Mouse (Mus musculus): Measurements from ENCODE around the gene Ptges3l. TPM values are rescaled to one million over a fixed set of nuclear protein-coding genes. Genes with fewer than 3 reads are reported as not detected.
"Not testable (repeated sequence)": the region's sequence is repeated elsewhere in the genome, so short reads cannot be mapped to it uniquely, and the experiment has no call there.

Ptges3l gene
- polyA plus RNA-seq, 1 experiment from 2014 or later, result 13.4 TPM

DNA sequence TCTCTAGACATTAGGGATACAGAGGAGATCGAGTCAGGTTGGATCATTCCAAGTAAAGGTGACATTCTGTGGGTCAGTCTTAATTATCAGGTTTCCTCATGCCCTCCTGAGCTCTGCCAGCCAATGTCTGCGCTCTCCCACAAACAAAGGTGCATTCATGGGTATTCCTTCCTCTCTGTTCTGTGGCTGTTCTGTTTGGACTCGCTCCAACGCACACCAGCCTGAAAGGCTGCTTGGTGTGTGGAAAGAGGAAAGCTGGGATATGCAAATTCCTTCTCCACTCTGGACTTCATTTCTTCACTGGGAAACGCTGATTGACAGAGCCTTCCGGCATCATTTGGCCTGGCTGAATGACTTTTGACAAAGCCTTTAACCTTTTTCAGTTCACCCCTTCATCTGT is 29.6 kb upstream of the Ptges3l start:
- no peak overlapping the region for H3K4me2 ChIP-seq
- H3K36me3 ChIP-seq, result peaks cover 7% of the 10 kb centered on the region; the same call in 1 of the 2 replicates
- 65% methylated on average over 6 of the region's 6 CpGs for WGBS
- H3K27ac ChIP-seq, result no peak overlapping the region
- no peak overlapping the region for H3K9ac ChIP-seq
- peaks cover 9% of the 10 kb centered on the region for H3K4me1 ChIP-seq
- no peak for ATAC-seq (ENCODE audit: borderline replicate concordance, extremely low read depth, low FRiP score, low TSS enrichment)
- H3K27me3 ChIP-seq, result no peaks in the 10 kb centered on the region
- H3K9me3 ChIP-seq, result no peaks in the 10 kb centered on the region
- no peak overlapping the region for H3K4me3 ChIP-seq

GRCm38 (mm10) chr11:101452093-101452774 is 27.1 kb upstream of the Ptges3l start:
- Histone ChIP-seq H3K9me3 (no peaks in the 10 kb centered on the region), H3K27ac (no peak overlapping the region), H3K4me2 (no peak overlapping the region), H3K4me3 (no peak overlapping the region), H3K27me3 (no peaks in the 10 kb centered on the region), H3K36me3 (no peaks in the 10 kb centered on the region), H3K4me1 (peaks cover 7% of the 10 kb centered on the region; the same call in 1 of the 2 replicates), H3K9ac (no peak overlapping the region)
- WGBS, result 59% methylated on average over 10 of the region's 10 CpGs
- ATAC-seq (ENCODE audit: borderline replicate concordance, extremely low read depth, low FRiP score, low TSS enrichment), result no peak

- Histone ChIP-seq H3K4me3 (no peak overlapping the region), H3K36me3 (no peaks in the 10 kb centered on the region), H3K27ac (no peak overlapping the region), H3K4me2 (no peak overlapping the region), H3K9ac (no peak overlapping the region), H3K4me1 (peaks cover 7% of the 10 kb centered on the region; the same call in 1 of the 2 replicates), H3K9me3 (no peaks in the 10 kb centered on the region), H3K27me3 (no peaks in the 10 kb centered on the region)
- 90% methylated on average over 10 of the region's 10 CpGs for WGBS
- ATAC-seq (ENCODE audit: borderline replicate concordance, extremely low read depth, low FRiP score, low TSS enrichment), result no peak
Observed at GRCm38 (mm10) chr11:101451536-101451935, 26.4 kb upstream of the Ptges3l start.

- Histone ChIP-seq H3K9ac (no peak overlapping the region), H3K36me3 (peaks cover 5% of the 10 kb centered on the region), H3K27ac (no peak overlapping the region), H3K4me3 (no peak overlapping the region), H3K4me1 (peaks cover 7% of the 10 kb centered on the region; the same call in 1 of the 2 replicates), H3K4me2 (no peak overlapping the region), H3K9me3 (no peaks in the 10 kb centered on the region), H3K27me3 (no peaks in the 10 kb centered on the region)
- WGBS, result 74% methylated on average over 3 of the region's 3 CpGs
- ATAC-seq (ENCODE audit: borderline replicate concordance, extremely low read depth, low FRiP score, low TSS enrichment), result no peak
Observed at GRCm38 (mm10) chr11:101450394-101450793, 25.3 kb upstream of the Ptges3l start.

- ATAC-seq (ENCODE audit: borderline replicate concordance, extremely low read depth, low FRiP score, low TSS enrichment); H3K27me3 ChIP-seq; H3K9me3 ChIP-seq; H3K9ac ChIP-seq; H3K27ac ChIP-seq; H3K4me3 ChIP-seq: not testable (repeated sequence)
- H3K36me3 ChIP-seq, result peaks cover 10% of the 10 kb centered on the region
- H3K4me1 ChIP-seq, result peaks cover 12% of the 10 kb centered on the region
- 64% methylated on average over 4 of the region's 4 CpGs for WGBS
- peak overlapping the region; percentile 62; the same call in 1 of the 2 replicates for H3K4me2 ChIP-seq
Observed at GRCm38 (mm10) chr11:101449596-101449995, 24.5 kb upstream of the Ptges3l start.

DNA sequence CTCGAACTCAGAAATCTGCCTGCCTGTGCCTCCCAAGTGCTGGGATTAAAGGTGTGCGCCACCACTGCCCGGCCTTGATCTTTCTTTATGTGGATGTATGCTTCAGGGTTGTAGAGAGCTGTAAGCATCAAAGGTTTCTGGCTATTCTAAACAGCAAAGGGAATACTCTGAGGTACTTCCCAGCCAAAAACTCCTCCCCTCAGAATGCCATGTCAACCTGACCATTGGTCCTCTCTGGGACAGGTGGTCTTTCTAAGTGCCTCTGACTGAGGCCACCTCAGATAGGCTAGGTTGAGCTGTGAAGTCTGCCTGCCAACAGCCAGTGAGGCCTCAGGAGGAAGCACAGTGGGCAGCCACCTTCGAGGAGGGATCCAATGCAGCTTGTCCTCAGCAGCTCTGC is 23.8 kb upstream of the Ptges3l start:
- H3K9ac ChIP-seq, result peak overlapping the region; percentile 54; the same call in 1 of the 2 replicates
- H3K36me3 ChIP-seq, result peaks cover 17% of the 10 kb centered on the region
- no peaks in the 10 kb centered on the region for H3K27me3 ChIP-seq
- ATAC-seq (ENCODE audit: borderline replicate concordance, extremely low read depth, low FRiP score, low TSS enrichment), result no peak
- H3K4me3 ChIP-seq, result peak overlapping the region; percentile 55
- 77% methylated on average over 4 of the region's 4 CpGs for WGBS
- peak overlapping the region; percentile 62 for H3K4me2 ChIP-seq
- peaks cover 19% of the 10 kb centered on the region for H3K4me1 ChIP-seq
- H3K9me3 ChIP-seq, result no peaks in the 10 kb centered on the region
- H3K27ac ChIP-seq, result 0 out of 2 replicates have a peak overlapping the region, but pooled peaks have one; percentile 78

- H3K4me2 ChIP-seq, result peak within 1 kb of the TSS; percentile 62
- H3K27me3 ChIP-seq, result no peaks in the 10 kb centered on the region
- H3K4me3 ChIP-seq, result peak within 1 kb of the TSS; percentile 55
- ATAC-seq (ENCODE audit: borderline replicate concordance, extremely low read depth, low FRiP score, low TSS enrichment), result peak; percentile 72
- peak within 1 kb of the TSS; percentile 78 for H3K27ac ChIP-seq
- WGBS, result 15% methylated on average over 10 of the region's 10 CpGs
- H3K36me3 ChIP-seq, result peaks cover 22% of the 10 kb centered on the region
- H3K9ac ChIP-seq, result peak within 1 kb of the TSS; percentile 54
- no peaks in the 10 kb centered on the region for H3K9me3 ChIP-seq
- peaks cover 25% of the 10 kb centered on the region for H3K4me1 ChIP-seq
Observed at GRCm38 (mm10) chr11:101448274-101448746, 23.2 kb upstream of the Ptges3l start, which contains the start of gene Ifi35. Gene Ifi35, plus strand, starts transcription at chr11:101448407.

GRCm38 (mm10) chr11:101447786-101448185 is 22.7 kb upstream of the Ptges3l start:
- Histone ChIP-seq H3K4me2 (peak overlapping the region; percentile 62), H3K9me3 (no peaks in the 10 kb centered on the region), H3K9ac (no peak overlapping the region), H3K4me1 (peaks cover 29% of the 10 kb centered on the region), H3K27me3 (no peaks in the 10 kb centered on the region), H3K36me3 (peaks cover 22% of the 10 kb centered on the region), H3K4me3 (peak overlapping the region; percentile 55; the same call in 1 of the 2 replicates), H3K27ac (peak overlapping the region; percentile 78)
- no peak for ATAC-seq (ENCODE audit: borderline replicate concordance, extremely low read depth, low FRiP score, low TSS enrichment)
- 80% methylated on average over 5 of the region's 5 CpGs for WGBS

DNA sequence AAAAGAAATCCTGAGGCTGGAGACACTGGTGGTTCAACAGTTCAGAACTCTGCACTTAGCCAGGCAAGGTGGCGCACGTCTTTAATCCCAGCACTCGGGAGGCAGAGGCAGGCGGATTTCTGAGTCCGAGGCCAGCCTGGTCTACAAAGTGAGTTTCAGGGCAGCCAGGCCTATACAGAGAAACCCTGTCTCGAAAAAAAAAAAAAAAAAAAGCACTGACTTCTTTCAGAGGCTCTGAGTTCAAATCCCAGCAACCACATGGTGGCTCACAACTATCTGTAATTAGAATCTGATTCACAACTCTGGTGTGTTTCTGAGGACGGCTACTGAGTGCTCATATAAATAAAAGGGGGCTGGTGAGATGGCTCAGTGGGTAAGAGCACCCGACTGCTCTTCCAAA is 21.7 kb upstream of the Ptges3l start:
- not testable (repeated sequence) for H3K4me2 ChIP-seq; H3K4me3 ChIP-seq; H3K27me3 ChIP-seq; H3K9ac ChIP-seq; ATAC-seq (ENCODE audit: borderline replicate concordance, extremely low read depth, low FRiP score, low TSS enrichment); H3K27ac ChIP-seq; H3K9me3 ChIP-seq
- 83% methylated on average over 8 of the region's 8 CpGs for WGBS
- peaks cover 29% of the 10 kb centered on the region for H3K4me1 ChIP-seq
- peaks cover 22% of the 10 kb centered on the region for H3K36me3 ChIP-seq

DNA sequence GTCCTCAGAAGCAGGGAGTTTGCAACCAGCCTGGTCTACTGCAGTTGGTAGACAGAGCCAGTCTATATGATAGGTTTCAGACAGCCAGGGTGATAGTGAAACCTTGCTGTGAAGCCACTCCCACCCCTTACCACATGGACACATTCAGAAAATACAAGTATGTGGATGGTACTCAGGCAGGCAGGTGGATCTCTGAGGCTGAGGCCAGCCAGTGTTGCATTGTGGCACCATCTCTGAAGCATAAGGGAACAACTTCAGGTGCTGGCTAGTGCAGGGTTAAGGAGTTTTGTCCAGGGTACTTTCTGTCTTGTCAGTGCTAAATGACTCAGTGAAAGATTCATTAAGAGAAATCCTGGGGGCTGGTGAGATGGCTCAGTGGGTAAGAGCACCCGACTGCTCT is 21.2 kb upstream of the Ptges3l start:
- Histone ChIP-seq H3K9me3 (no peaks in the 10 kb centered on the region), H3K36me3 (peaks cover 22% of the 10 kb centered on the region), H3K4me3 (no peak overlapping the region), H3K27me3 (no peaks in the 10 kb centered on the region), H3K4me1 (peaks cover 29% of the 10 kb centered on the region), H3K9ac (no peak overlapping the region), H3K4me2 (no peak overlapping the region), H3K27ac (no peak overlapping the region)
- 79% methylated on average over 1 of the region's 1 CpGs for WGBS
- ATAC-seq (ENCODE audit: borderline replicate concordance, extremely low read depth, low FRiP score, low TSS enrichment), result no peak

DNA sequence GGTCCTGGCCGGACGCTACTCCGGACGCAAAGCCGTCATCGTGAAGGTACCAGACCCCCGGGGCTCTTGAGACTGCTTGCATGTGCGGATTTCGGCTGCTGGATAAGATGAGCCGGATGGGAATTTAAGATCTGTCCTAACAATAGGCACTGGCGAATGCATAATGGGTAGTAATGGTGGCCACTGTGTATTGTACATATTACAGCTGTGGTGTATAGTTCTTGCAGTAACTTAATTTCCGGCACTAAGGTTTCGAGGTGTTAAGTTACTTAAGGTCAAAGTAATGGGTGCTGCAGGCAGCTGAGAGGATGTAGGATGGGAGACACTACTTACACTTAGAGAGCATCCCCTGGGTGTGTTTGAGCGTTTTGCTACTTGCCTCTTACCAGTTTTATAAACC is 17.6 kb upstream of the Ptges3l start:
- Histone ChIP-seq H3K4me2 (peak overlapping the region; percentile 86), H3K9ac (peak overlapping the region; percentile 70), H3K9me3 (no peaks in the 10 kb centered on the region), H3K4me3 (peak overlapping the region; percentile 77), H3K27me3 (no peaks in the 10 kb centered on the region), H3K27ac (peak overlapping the region; percentile 84), H3K36me3 (peaks cover 22% of the 10 kb centered on the region), H3K4me1 (peaks cover 22% of the 10 kb centered on the region)
- no peak; the same call in 1 of the 2 replicates for ATAC-seq (ENCODE audit: borderline replicate concordance, extremely low read depth, low FRiP score, low TSS enrichment)
- under 1% methylated on average over 14 of the region's 14 CpGs for WGBS

- WGBS, result under 1% methylated on average over 42 of the region's 42 CpGs
- ATAC-seq (ENCODE audit: borderline replicate concordance, extremely low read depth, low FRiP score, low TSS enrichment), result peak; percentile 99
- H3K4me2 ChIP-seq, result peak within 1 kb of the TSS; percentile 86
Observed at GRCm38 (mm10) chr11:101442127-101442693, 17.1 kb upstream of the Ptges3l start, which contains the start of gene Rpl27. Gene Rpl27, plus strand, starts transcription at chr11:101442298.

More at GRCm38 (mm10) chr11:101442127-101442693, 17.1 kb upstream of the Ptges3l start, which contains the start of gene Rpl27:
- peaks cover 22% of the 10 kb centered on the region for H3K36me3 ChIP-seq
- no peaks in the 10 kb centered on the region for H3K9me3 ChIP-seq
- H3K4me3 ChIP-seq, result peak within 1 kb of the TSS; percentile 77
- H3K27ac ChIP-seq, result peak within 1 kb of the TSS; percentile 84
- peaks cover 22% of the 10 kb centered on the region for H3K4me1 ChIP-seq
- H3K27me3 ChIP-seq, result no peaks in the 10 kb centered on the region
- peak within 1 kb of the TSS; percentile 70 for H3K9ac ChIP-seq

All from lung, embryonic 15.5 days (tissue).